Mouse (Mus musculus): ENCODE data around the gene Rftn1. TPM values are rescaled to one million over a fixed set of nuclear protein-coding genes. Genes with fewer than 3 reads are reported as not detected.

Gene Rftn1
- polyA plus RNA-seq, 1 experiment from 2014 or later, result 13.9 TPM

DNA sequence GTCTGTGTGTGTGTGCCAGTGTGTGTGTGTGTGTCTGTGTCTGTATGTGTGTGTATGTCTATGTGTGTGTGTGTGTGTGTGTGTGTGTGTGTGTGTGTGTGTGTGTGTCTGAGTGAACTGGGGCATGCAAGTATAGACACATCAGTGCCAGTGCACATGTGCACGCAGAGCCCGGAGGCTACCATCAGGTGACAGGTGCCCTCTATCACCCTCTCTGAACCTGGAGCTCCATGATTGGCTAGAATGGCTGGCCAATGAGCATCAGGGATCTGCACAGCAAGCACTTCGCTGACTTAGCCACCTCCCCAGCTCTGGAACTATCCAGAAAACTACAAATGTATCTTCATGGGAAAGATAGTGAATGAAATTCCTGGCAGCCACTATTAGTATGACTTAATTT is 16.7 kb downstream of the Rftn1 start:
- no peak overlapping the region for H3K9ac ChIP-seq (replicated peaks; ENCODE audit: low read length)
- H3K4me1 ChIP-seq (ENCODE audit: insufficient read depth, low read length), result peaks cover 12% of the 10 kb centered on the region; the same call in 1 of the 2 replicates
- no peak overlapping the region for H3K4me2 ChIP-seq (replicated peaks; ENCODE audit: low read depth, low read length)
- WGBS, result 85% methylated on average over 3 of the region's 3 CpGs
- H3K27ac ChIP-seq (ENCODE audit: low read length), result no peak overlapping the region
- H3K36me3 ChIP-seq (ENCODE audit: insufficient read depth, low read length), result no peaks in the 10 kb centered on the region; the same call in 1 of the 2 replicates
- no peaks in the 10 kb centered on the region for H3K27me3 ChIP-seq (ENCODE audit: insufficient read depth, low read length)
- no peak for ATAC-seq (ENCODE audit: low FRiP score, low TSS enrichment)
- no peaks in the 10 kb centered on the region; the same call in 1 of the 2 replicates for H3K9me3 ChIP-seq (ENCODE audit: low read length)
- H3K4me3 ChIP-seq (ENCODE audit: low read length), result no peak overlapping the region

DNA sequence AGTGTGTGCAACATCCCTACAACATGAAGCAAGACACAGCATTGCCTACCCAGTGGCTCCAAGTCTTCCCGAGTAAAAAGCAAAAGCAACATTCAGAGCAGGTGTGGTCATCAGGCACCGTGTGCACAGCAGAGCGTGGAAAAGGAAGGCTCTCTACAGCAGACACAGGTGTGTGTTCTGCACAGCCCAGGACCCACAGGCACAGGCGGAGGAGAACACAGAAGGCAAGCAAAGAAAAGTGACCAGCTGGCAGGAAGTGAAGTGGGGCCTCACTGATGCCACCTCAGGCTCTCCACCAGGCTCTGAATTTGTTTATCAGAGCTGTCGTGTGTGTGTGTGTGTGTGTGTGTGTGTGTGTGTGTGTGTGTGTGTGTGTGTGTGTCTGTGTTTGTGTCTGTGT is 17.1 kb downstream of the Rftn1 start:
- peaks cover 12% of the 10 kb centered on the region; the same call in 1 of the 2 replicates for H3K4me1 ChIP-seq (ENCODE audit: insufficient read depth, low read length)
- no peaks in the 10 kb centered on the region for H3K27me3 ChIP-seq (ENCODE audit: insufficient read depth, low read length)
- ATAC-seq (ENCODE audit: low FRiP score, low TSS enrichment), result no peak
- H3K9ac ChIP-seq (replicated peaks; ENCODE audit: low read length), result no peak overlapping the region
- 89% methylated on average over 5 of the region's 5 CpGs for WGBS
- H3K9me3 ChIP-seq (ENCODE audit: low read length), result no peaks in the 10 kb centered on the region; the same call in 1 of the 2 replicates
- H3K36me3 ChIP-seq (ENCODE audit: insufficient read depth, low read length), result no peaks in the 10 kb centered on the region; the same call in 1 of the 2 replicates
- no peak overlapping the region for H3K4me2 ChIP-seq (replicated peaks; ENCODE audit: low read depth, low read length)
- H3K27ac ChIP-seq (ENCODE audit: low read length), result no peak overlapping the region
- no peak overlapping the region for H3K4me3 ChIP-seq (ENCODE audit: low read length)

DNA sequence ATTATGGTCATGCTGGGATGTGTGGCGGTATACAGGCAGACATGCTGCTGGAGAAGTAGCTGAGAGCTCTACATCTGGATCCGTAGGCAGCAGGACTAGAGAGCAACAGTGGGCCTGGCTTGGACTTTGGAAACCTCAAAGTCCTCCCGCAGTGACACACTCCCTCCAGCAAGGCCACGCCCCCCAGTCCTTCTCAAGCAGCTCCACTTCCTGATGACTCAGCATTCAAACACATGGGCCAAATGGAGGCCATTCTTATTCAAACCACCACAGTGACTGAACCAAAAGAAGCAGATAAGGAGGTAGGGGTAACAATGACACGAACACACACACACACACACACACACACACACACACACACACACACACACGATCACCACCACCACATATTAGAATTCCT is 17.7 kb downstream of the Rftn1 start:
- no peak overlapping the region for H3K9ac ChIP-seq (replicated peaks; ENCODE audit: low read length)
- H3K27ac ChIP-seq (ENCODE audit: low read length), result no peak overlapping the region
- no peak overlapping the region for H3K4me3 ChIP-seq (ENCODE audit: low read length)
- H3K36me3 ChIP-seq (ENCODE audit: insufficient read depth, low read length), result no peaks in the 10 kb centered on the region; the same call in 1 of the 2 replicates
- H3K4me1 ChIP-seq (ENCODE audit: insufficient read depth, low read length), result peaks cover 12% of the 10 kb centered on the region; the same call in 1 of the 2 replicates
- no peak for ATAC-seq (ENCODE audit: low FRiP score, low TSS enrichment)
- H3K4me2 ChIP-seq (replicated peaks; ENCODE audit: low read depth, low read length), result no peak overlapping the region
- WGBS, result 94% methylated on average over 5 of the region's 6 CpGs
- no peaks in the 10 kb centered on the region; the same call in 1 of the 2 replicates for H3K9me3 ChIP-seq (ENCODE audit: low read length)
- H3K27me3 ChIP-seq (ENCODE audit: insufficient read depth, low read length), result no peaks in the 10 kb centered on the region

DNA sequence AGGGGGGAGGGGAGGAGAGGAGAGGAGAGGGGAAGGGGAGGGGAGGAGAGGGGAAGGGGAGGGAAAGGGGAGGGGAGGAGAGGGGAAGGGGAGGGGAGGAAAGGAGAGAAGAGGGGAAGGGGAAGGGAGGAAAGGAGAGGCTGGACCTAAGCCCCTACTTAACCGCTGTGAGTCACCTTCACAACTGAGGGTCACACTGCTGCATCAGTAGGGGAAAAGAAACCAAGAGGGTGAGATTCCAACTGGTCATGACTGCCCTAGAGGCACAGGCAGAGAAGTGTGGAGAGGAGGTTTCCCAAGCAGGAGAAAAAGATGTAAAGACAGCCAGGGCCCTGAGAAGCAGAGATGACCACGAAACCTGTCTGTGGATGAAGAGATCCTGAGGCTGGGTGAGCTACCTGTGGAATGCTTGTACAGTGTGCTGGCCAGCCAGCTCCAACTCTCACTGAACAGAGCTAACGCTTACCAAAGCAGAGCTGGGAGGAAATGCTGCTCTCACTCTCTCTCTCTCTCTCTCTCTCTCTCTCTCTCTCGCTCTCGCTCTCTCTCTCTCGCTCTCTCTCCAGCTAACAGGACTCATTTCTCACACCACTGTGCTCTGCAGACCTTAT is 19.4 kb downstream of the Rftn1 start:
- Histone ChIP-seq H3K27ac (ENCODE audit: low read length) (0 out of 2 replicates have a peak overlapping the region, but pooled peaks have one; percentile 24), H3K4me2 (replicated peaks; ENCODE audit: low read depth, low read length) (no peak overlapping the region), H3K9ac (replicated peaks; ENCODE audit: low read length) (no peak overlapping the region), H3K4me3 (ENCODE audit: low read length) (no peak overlapping the region), H3K36me3 (ENCODE audit: insufficient read depth, low read length) (no peaks in the 10 kb centered on the region), H3K9me3 (ENCODE audit: low read length) (no peaks in the 10 kb centered on the region; the same call in 1 of the 2 replicates), H3K27me3 (ENCODE audit: insufficient read depth, low read length) (no peaks in the 10 kb centered on the region), H3K4me1 (ENCODE audit: insufficient read depth, low read length) (peaks cover 12% of the 10 kb centered on the region; the same call in 1 of the 2 replicates)
- WGBS, result 51% methylated on average over 6 of the region's 6 CpGs
- no peak for ATAC-seq (ENCODE audit: low FRiP score, low TSS enrichment)

DNA sequence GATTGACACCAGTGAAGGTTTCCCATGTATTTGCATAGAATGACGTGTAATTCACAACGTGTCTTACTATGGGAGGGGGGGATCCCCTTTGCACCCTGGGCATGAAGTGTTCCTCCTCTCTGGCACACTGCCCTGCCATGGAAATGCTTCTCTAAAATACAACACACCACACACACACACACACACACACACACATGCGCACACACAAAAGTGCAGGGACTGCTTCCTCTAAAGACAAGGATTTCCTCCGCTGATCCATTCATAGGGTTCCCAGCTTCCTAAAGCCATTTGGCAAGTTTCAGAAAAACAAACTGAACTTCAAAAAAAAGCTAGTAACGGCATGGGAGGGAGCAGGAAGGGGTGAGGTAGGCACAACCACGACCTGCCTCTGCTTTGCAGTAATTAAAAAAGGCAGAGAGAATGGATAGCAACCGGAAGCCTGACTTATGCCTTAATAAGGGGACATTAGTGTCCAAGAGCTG is 20.5 kb downstream of the Rftn1 start:
- Histone ChIP-seq H3K9ac (replicated peaks; ENCODE audit: low read length) (no peak overlapping the region), H3K36me3 (ENCODE audit: insufficient read depth, low read length) (peaks cover 9% of the 10 kb centered on the region; the same call in 1 of the 2 replicates), H3K4me1 (ENCODE audit: insufficient read depth, low read length) (peaks cover 12% of the 10 kb centered on the region; the same call in 1 of the 2 replicates), H3K4me2 (replicated peaks; ENCODE audit: low read depth, low read length) (no peak overlapping the region), H3K4me3 (ENCODE audit: low read length) (no peak overlapping the region), H3K9me3 (ENCODE audit: low read length) (no peaks in the 10 kb centered on the region; the same call in 1 of the 2 replicates), H3K27me3 (ENCODE audit: insufficient read depth, low read length) (no peaks in the 10 kb centered on the region), H3K27ac (ENCODE audit: low read length) (peak overlapping the region; percentile 56; the same call in 1 of the 2 replicates)
- 46% methylated on average over 7 of the region's 7 CpGs for WGBS
- no peak for ATAC-seq (ENCODE audit: low FRiP score, low TSS enrichment)

DNA sequence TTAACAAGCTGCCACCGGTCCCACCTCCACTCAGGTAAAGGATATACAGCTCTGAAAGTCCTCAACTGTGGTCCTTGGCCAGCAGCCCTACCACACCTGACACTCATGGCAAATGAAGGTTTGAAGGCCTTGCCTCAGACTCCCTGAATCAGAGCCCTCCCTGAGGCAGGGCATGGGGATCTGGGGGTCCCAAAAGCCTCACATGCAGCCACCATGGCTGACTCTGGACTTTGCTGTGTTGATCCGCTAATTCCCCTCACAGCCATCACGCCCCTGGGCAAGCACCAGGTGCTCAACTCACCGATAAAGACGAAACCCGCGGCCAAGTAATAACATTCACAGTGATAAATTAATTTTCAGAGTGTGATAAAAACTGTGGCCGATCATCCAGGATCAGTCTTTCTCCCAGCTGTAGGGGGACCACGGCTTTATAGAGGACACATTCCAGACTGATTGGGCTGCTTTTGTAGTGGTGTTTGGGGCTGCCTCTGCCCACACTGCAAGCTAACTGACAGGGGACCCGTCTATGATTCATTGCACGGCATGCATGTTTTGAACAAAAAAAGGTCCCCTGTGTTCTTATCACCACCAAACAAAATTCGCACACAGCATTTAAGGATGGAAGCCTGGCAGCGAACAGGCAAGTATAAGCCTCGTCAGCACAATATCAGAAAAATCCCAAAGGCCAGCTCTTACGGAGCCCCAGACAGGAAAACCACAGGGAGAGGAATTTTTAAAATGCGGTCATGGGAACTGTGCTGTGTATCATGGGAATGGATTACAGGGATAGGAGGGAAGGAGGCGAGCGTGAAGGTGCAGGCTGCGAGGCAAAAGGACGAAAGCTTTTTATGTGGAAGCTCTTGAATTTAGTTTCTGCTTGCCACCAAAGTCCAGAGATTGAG is 29.3 kb downstream of the Rftn1 start:
- H3K4me2 ChIP-seq (replicated peaks; ENCODE audit: low read depth, low read length), result no peak overlapping the region
- 74% methylated on average over 20 of the region's 20 CpGs for WGBS
- no peak overlapping the region for H3K9ac ChIP-seq (replicated peaks; ENCODE audit: low read length)
- H3K27me3 ChIP-seq (ENCODE audit: insufficient read depth, low read length), result no peaks in the 10 kb centered on the region
- peaks cover 15% of the 10 kb centered on the region for H3K36me3 ChIP-seq (ENCODE audit: insufficient read depth, low read length)
- ATAC-seq (ENCODE audit: low FRiP score, low TSS enrichment), result no peak
- H3K27ac ChIP-seq (ENCODE audit: low read length), result no peak overlapping the region
- H3K4me1 ChIP-seq (ENCODE audit: insufficient read depth, low read length), result no peaks in the 10 kb centered on the region
- no peak overlapping the region for H3K4me3 ChIP-seq (ENCODE audit: low read length)
- H3K9me3 ChIP-seq (ENCODE audit: low read length), result peaks cover 7% of the 10 kb centered on the region

DNA sequence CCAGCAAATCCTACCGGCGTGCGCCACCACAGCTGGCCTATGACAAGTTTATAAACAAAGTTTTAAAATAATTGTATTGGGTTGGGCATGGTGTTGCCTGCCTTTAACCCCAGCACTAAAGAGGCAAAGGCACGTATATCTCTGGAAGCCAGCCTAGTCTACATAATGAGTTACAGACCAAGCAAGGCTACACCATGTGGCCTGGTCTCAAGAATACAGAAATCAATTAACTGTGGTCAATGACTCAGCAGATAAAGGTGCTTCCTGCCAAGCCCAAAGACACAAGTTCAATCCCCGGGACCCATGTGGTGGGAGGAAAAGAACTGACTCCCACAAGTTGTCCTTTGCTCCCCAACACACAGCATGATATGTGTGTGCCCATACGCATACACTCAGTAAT is 30.1 kb downstream of the Rftn1 start:
- Histone ChIP-seq H3K27me3 (ENCODE audit: insufficient read depth, low read length) (no peaks in the 10 kb centered on the region), H3K4me2 (replicated peaks; ENCODE audit: low read depth, low read length) (no peak overlapping the region), H3K9ac (replicated peaks; ENCODE audit: low read length) (no peak overlapping the region), H3K4me1 (ENCODE audit: insufficient read depth, low read length) (no peaks in the 10 kb centered on the region), H3K36me3 (ENCODE audit: insufficient read depth, low read length) (peaks cover 9% of the 10 kb centered on the region), H3K9me3 (ENCODE audit: low read length) (peaks cover 7% of the 10 kb centered on the region), H3K4me3 (ENCODE audit: low read length) (no peak overlapping the region), H3K27ac (ENCODE audit: low read length) (no peak overlapping the region)
- WGBS, result 86% methylated on average over 6 of the region's 6 CpGs
- ATAC-seq (ENCODE audit: low FRiP score, low TSS enrichment), result no peak

DNA sequence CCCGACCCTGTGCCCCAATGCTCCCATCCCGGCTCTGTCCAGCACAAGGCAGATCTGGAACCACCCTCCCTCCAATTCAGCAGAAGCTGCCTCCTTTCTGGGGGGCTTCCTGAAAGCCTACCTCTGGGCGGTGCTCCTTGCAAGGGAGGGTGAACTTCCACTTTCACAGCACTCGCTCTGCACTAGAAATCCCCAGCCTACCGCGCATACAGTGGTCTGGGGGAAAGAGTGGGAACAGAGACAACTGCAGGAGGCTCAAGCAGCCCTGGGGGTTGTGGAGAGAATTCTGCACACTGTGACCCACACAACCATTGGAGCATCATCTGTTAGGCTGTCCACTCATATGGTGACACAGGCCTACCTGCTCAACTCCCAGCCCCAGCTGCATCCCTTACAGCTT is 30.7 kb downstream of the Rftn1 start:
- no peak overlapping the region for H3K27ac ChIP-seq (ENCODE audit: low read length)
- peaks cover 5% of the 10 kb centered on the region for H3K9me3 ChIP-seq (ENCODE audit: low read length)
- no peak overlapping the region for H3K9ac ChIP-seq (replicated peaks; ENCODE audit: low read length)
- H3K4me3 ChIP-seq (ENCODE audit: low read length), result no peak overlapping the region
- H3K4me2 ChIP-seq (replicated peaks; ENCODE audit: low read depth, low read length), result no peak overlapping the region
- WGBS, result 87% methylated on average over 6 of the region's 6 CpGs
- no peaks in the 10 kb centered on the region for H3K4me1 ChIP-seq (ENCODE audit: insufficient read depth, low read length)
- peaks cover 6% of the 10 kb centered on the region for H3K36me3 ChIP-seq (ENCODE audit: insufficient read depth, low read length)
- H3K27me3 ChIP-seq (ENCODE audit: insufficient read depth, low read length), result no peaks in the 10 kb centered on the region
- ATAC-seq (ENCODE audit: low FRiP score, low TSS enrichment), result no peak

DNA sequence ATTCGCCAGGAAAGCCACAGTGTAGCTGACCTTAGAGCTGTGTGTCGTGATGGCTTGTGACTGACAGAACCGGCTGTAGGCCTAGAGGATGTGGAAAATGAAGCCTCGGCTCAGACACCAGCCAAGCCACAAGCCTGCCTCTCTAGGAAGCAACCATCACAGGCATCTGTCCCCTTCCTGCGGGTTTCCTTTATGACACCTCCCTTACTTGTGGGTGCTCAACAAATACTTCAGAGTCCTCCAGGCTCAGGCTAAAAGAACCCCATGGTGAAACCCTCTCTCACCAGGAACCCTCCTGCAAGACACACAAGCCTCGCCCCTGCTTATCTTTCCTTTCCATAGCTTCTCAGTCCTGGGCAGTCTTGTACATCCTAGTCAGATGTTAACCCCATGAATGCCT is 31.9 kb downstream of the Rftn1 start:
- Histone ChIP-seq H3K4me3 (ENCODE audit: low read length) (no peak overlapping the region), H3K27me3 (ENCODE audit: insufficient read depth, low read length) (no peaks in the 10 kb centered on the region), H3K9ac (replicated peaks; ENCODE audit: low read length) (no peak overlapping the region), H3K27ac (ENCODE audit: low read length) (no peak overlapping the region), H3K9me3 (ENCODE audit: low read length) (no peaks in the 10 kb centered on the region), H3K4me2 (replicated peaks; ENCODE audit: low read depth, low read length) (no peak overlapping the region), H3K36me3 (ENCODE audit: insufficient read depth, low read length) (no peaks in the 10 kb centered on the region), H3K4me1 (ENCODE audit: insufficient read depth, low read length) (no peaks in the 10 kb centered on the region)
- no peak for ATAC-seq (ENCODE audit: low FRiP score, low TSS enrichment)
- 81% methylated on average over 6 of the region's 6 CpGs for WGBS

Measured in kidney, embryonic 16.5 days (tissue).